8 mouse cellular contexts compared by ENCODE assay signal in the genomic region with DNA sequence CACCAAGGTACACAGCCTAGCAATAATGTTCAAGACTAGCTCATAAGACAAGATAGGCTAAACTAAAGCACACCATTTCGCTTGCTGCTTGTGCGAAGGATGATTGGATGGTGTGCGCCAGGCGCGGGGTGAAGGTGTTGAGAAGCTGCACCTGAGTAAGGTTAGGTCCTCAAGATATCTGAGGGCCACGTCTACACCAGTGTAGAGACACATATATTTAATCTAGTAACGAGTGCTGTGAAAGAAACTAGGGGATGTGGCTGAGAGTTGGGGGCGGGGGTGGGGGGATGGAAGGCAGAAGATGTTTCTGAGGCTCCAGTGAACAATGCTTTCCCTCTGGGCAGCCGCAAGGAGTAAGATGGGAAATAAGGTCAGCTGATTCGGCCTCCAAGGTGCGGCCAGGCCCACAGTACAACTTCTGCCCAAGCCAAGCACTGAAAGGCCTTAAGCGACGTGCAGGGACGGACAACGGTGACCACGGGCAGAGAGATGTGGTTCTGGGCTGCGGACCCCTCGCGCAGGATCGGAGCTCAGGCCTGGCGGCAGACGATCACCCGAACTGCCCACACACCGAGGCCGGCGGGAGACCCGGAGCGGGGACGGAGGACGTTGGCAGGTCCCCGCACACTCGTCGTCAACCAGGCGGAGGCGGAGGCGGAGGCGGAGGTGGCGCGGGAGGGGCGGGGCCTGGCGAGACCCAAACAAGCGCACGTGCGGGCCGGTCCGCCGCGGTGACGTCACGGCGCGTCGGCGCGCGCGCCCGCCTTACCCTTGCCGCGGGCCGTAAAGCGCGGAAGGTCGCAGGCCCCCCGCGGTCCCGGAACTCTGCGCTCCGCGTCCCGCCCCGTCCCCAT. TPM values are rescaled to one million over a fixed set of nuclear protein-coding genes. Genes with fewer than 3 reads are reported as not detected.
DNase-seq lines count a peak whose midpoint lies in the region; ATAC-seq and TF ChIP-seq lines count a peak whose summit lies in the region.

Gene Pdpr (plus strand): TSS at position 766 of the 854 bp plus-strand sequence.

- TF ChIP-seq POLR2A in limb, embryonic 14.5 days (IDR thresholded peaks at IDR 0.05; ENCODE audit: borderline replicate concordance, extremely low read depth, insufficient read depth, insufficient read length): no peak

- H3K9me3 ChIP-seq in embryonic facial prominence, embryonic 14.5 days (ENCODE audit: control insufficient read depth, low read length): no peaks in the 10 kb centered on the region
- no peaks in the 10 kb centered on the region for H3K9me3 ChIP-seq in limb, embryonic 14.5 days (ENCODE audit: control insufficient read depth, low read length)
- H3K9me3 ChIP-seq in midbrain, postnatal 0 days (ENCODE audit: low read length): no peaks in the 10 kb centered on the region

- H3K27ac ChIP-seq in embryonic facial prominence, embryonic 14.5 days (replicated peaks; ENCODE audit: low read depth, low read length): no peak within 1 kb of the TSS; the same call in 1 of the 2 replicates
- no peak within 1 kb of the TSS for H3K27ac ChIP-seq in limb, embryonic 14.5 days (replicated peaks; ENCODE audit: low read depth, low read length)
- H3K27ac ChIP-seq in midbrain, postnatal 0 days (ENCODE audit: low read depth, low read length): peak within 1 kb of the TSS; percentile 69

- H3K9ac ChIP-seq in embryonic facial prominence, embryonic 14.5 days (ENCODE audit: low read depth, low read length): peak within 1 kb of the TSS; percentile 71
- peak within 1 kb of the TSS; percentile 66 for H3K9ac ChIP-seq in limb, embryonic 14.5 days (ENCODE audit: low read depth, low read length, severe bottlenecking)
- H3K9ac ChIP-seq in midbrain, postnatal 0 days (replicated peaks; ENCODE audit: low read length, poor library complexity, severe bottlenecking): peak within 1 kb of the TSS; percentile 64

- peak; percentile 95 for ATAC-seq in embryonic facial prominence, embryonic 14.5 days (ENCODE audit: low read depth)
- ATAC-seq in limb, embryonic 14.5 days (ENCODE audit: low FRiP score, low read depth): peak; percentile 96
- ATAC-seq in midbrain, postnatal 0 days (ENCODE audit: low FRiP score): peak; percentile 92

- H3K27me3 ChIP-seq in embryonic facial prominence, embryonic 14.5 days (replicated peaks; ENCODE audit: control insufficient read depth, insufficient read depth, low read length): no peaks in the 10 kb centered on the region
- no peaks in the 10 kb centered on the region for H3K27me3 ChIP-seq in limb, embryonic 14.5 days (ENCODE audit: control insufficient read depth, insufficient read depth, low read length)
- H3K27me3 ChIP-seq in midbrain, postnatal 0 days (ENCODE audit: insufficient read depth, low read length): no peaks in the 10 kb centered on the region

- DNase-seq in 3T3-L1 (ENCODE audit: low read depth, low spot score): peak; percentile 71
- DNase-seq in adrenal gland, postnatal 4 days (ENCODE audit: low spot score in 2 of 2): peak; percentile 82 to 83
- peak; percentile 89 for DNase-seq in embryonic facial prominence, embryonic 14.5 days (ENCODE audit: low spot score)
- peak; percentile 88 for DNase-seq in heart, adult 8-10 months (ENCODE audit: low spot score)
- peak; percentile 92 for DNase-seq in kidney, adult 9 months
- DNase-seq in limb, embryonic 14.5 days (ENCODE audit: low spot score): peak; percentile 82
- DNase-seq in midbrain, postnatal 0 days (ENCODE audit: low spot score): peak; percentile 89
- DNase-seq in spleen, postnatal 14 days (ENCODE audit: low spot score in 2 of 2): peak; percentile 82 to 91

- WGBS in embryonic facial prominence, embryonic 14.5 days: 8% methylated on average over 36 of the region's 72 CpGs
- 11% methylated on average over 31 of the region's 72 CpGs for WGBS in limb, embryonic 14.5 days
- WGBS in midbrain, postnatal 0 days: 9% methylated on average over 40 of the region's 72 CpGs

- TF ChIP-seq CTCF in midbrain, postnatal 0 days (IDR thresholded peaks at IDR 0.05): no peak

- H3K4me2 ChIP-seq in embryonic facial prominence, embryonic 14.5 days (ENCODE audit: low read depth, low read length): peak within 1 kb of the TSS; percentile 86
- H3K4me2 ChIP-seq in limb, embryonic 14.5 days (replicated peaks; ENCODE audit: low read depth, low read length, severe bottlenecking): peak within 1 kb of the TSS; percentile 73
- peak within 1 kb of the TSS; percentile 67 for H3K4me2 ChIP-seq in midbrain, postnatal 0 days (ENCODE audit: low read depth, low read length, poor library complexity, severe bottlenecking)

- H3K36me3 ChIP-seq in embryonic facial prominence, embryonic 14.5 days (ENCODE audit: control insufficient read depth, insufficient read depth, low read length): no peaks in the 10 kb centered on the region
- no peaks in the 10 kb centered on the region for H3K36me3 ChIP-seq in limb, embryonic 14.5 days (ENCODE audit: control insufficient read depth, insufficient read depth, low read length)
- no peaks in the 10 kb centered on the region for H3K36me3 ChIP-seq in midbrain, postnatal 0 days (ENCODE audit: insufficient read depth, low read length)

- peaks cover 6% of the 10 kb centered on the region; the same call in 1 of the 2 replicates for H3K4me1 ChIP-seq in embryonic facial prominence, embryonic 14.5 days (ENCODE audit: control insufficient read depth, insufficient read depth, low read length)
- no peaks in the 10 kb centered on the region; the same call in 1 of the 2 replicates for H3K4me1 ChIP-seq in limb, embryonic 14.5 days (ENCODE audit: control insufficient read depth, insufficient read depth, low read length)
- H3K4me1 ChIP-seq in midbrain, postnatal 0 days (ENCODE audit: insufficient read depth, low read length): 0 out of 2 replicates have a peak, but pooled peaks cover 5% of the 10 kb centered on the region

- H3K4me3 ChIP-seq in embryonic facial prominence, embryonic 14.5 days (ENCODE audit: low read depth, low read length): peak within 1 kb of the TSS; percentile 63
- H3K4me3 ChIP-seq in limb, embryonic 14.5 days (replicated peaks; ENCODE audit: low read length): peak within 1 kb of the TSS; percentile 55
- peak within 1 kb of the TSS; percentile 57 for H3K4me3 ChIP-seq in midbrain, postnatal 0 days (ENCODE audit: low read depth, low read length)

RNA-seq across cellular contexts. Expression of gene Pdpr, which starts in this region (rescaled TPM):
- 10 to 100 TPM; 40.0 to 40.7 TPM for total RNA-seq in adrenal gland, postnatal 4 days (2021)
- polyA plus RNA-seq in embryonic facial prominence, embryonic 14.5 days (2014; fragmentation: Nextera tagmentation; extraction: Ambion mirVana): 7.0 and 7.4 TPM in 2 replicates
- total RNA-seq in heart, adult 8-10 months (2022): 100 to 1,000 TPM; 109 to 143 (median 124) TPM
- 10.3 and 11.0 TPM in 2 replicates for polyA plus RNA-seq in limb, embryonic 14.5 days (2012; rRNA removed)
- polyA plus RNA-seq in limb, embryonic 14.5 days (2014; fragmentation: Nextera tagmentation; extraction: Ambion mirVana): 7.8 TPM in 2 replicates
- 19.3 and 19.5 TPM in 2 replicates for total RNA-seq in midbrain, postnatal 0 days (2014; rRNA removed)
- polyA plus RNA-seq in midbrain, postnatal 0 days (2015; fragmentation: Nextera tagmentation; extraction: Ambion mirVana): 6.7 and 9.5 TPM in 2 replicates
